Mouse (Mus musculus): ENCODE measurements around the gene Tuba3a. TPM values are rescaled to one million over a fixed set of nuclear protein-coding genes. Genes with fewer than 3 reads are reported as not detected.

Gene Tuba3a
- polyA plus RNA-seq, 1 experiment from 2014 or later = not detected

DNA sequence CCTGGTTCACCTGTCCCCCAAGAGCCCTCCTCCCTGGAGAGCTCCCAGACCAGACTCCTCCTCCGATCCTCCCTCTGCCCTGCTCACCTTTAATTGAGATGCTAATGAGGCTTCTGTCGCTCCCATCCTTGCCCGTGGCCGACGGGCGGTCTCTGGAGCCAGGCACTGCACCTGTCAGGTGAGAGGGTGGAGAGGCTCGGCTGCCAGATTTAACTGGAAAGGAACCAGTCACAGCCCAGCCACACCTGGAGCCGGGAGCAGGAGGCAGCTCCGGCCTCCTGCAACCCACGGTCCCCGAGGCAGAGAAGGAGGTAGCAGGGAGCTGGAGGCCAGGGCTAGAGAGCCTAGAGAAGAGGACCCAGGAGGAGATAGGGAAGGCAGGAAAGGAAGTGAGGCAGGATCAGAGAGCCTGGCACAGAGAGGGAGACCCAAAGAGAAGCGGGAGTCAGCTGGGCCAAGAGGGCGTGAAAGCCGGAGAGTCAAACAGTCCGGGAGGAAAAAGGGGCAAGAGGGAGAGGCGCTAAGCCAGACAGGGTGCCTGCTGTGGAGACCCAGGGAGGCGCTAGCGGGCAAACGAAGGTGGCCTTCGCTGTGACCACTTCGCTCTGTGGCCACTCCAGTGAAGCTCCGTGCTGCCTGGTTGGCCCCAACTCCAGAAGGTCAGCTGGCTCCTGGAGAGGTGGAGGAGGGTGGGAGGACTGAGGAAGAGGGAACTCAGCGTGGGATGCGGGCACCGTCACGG, 35.4 kb upstream of the Tuba3a start:
- no peaks in the 10 kb centered on the region for H3K9me3 ChIP-seq (replicated peaks; ENCODE audit: control insufficient read depth, low read length)
- H3K9ac ChIP-seq (replicated peaks; ENCODE audit: low read length) = no peak overlapping the region
- H3K27ac ChIP-seq (replicated peaks; ENCODE audit: low read depth, low read length) = no peak overlapping the region
- no peak overlapping the region for H3K4me3 ChIP-seq (ENCODE audit: low read depth, low read length)
- H3K4me2 ChIP-seq (ENCODE audit: low read depth, low read length) = no peak overlapping the region
- DNase-seq (ENCODE audit: low spot score) = no peak
- ATAC-seq (replicated peaks; ENCODE audit: insufficient number of reproducible peaks, low FRiP score, low TSS enrichment, low read depth) = no peak
- 4% methylated on average over 26 of the region's 26 CpGs for WGBS
- H3K4me1 ChIP-seq (ENCODE audit: control insufficient read depth, insufficient read depth, low read length) = no peaks in the 10 kb centered on the region; the same call in 1 of the 2 replicates
- H3K27me3 ChIP-seq (ENCODE audit: control insufficient read depth, insufficient read depth, low read length) = peaks cover 25% of the 10 kb centered on the region
- no peaks in the 10 kb centered on the region for H3K36me3 ChIP-seq (replicated peaks; ENCODE audit: control insufficient read depth, insufficient read depth, low read depth, low read length)

DNA sequence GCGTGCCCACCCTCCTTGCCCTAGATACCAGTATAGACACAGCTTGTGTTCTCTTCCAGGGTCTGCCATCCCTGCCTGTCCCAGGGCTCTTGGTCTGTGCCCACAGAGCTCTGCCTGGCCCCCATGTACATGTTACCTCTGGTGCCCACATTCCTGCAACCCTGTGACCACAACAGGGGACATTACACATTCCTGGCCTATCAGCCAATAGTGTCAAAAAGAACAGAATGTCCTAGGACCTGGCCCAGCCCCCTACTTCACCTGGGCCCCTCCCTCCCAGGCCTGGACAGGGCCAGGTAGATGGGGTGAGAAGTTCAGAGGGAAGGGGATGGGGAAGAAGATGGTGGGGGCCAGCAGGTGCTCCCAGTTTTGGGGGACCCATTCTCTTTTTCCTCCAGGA, 34.5 kb upstream of the Tuba3a start, which contains the start of gene Scnn1a:
TSS of gene Scnn1a (plus strand) at position 337 of the 400 bp plus-strand sequence.
- H3K4me2 ChIP-seq (ENCODE audit: low read depth, low read length) = no peak within 1 kb of the TSS
- H3K27ac ChIP-seq (replicated peaks; ENCODE audit: low read depth, low read length) = no peak within 1 kb of the TSS
- H3K27me3 ChIP-seq (ENCODE audit: control insufficient read depth, insufficient read depth, low read length) = peaks cover 25% of the 10 kb centered on the region
- H3K4me3 ChIP-seq (ENCODE audit: low read depth, low read length) = no peak within 1 kb of the TSS
- H3K9ac ChIP-seq (replicated peaks; ENCODE audit: low read length) = no peak within 1 kb of the TSS
- no peaks in the 10 kb centered on the region for H3K9me3 ChIP-seq (replicated peaks; ENCODE audit: control insufficient read depth, low read length)
- H3K36me3 ChIP-seq (replicated peaks; ENCODE audit: control insufficient read depth, insufficient read depth, low read depth, low read length) = no peaks in the 10 kb centered on the region
- no peak for ATAC-seq (replicated peaks; ENCODE audit: insufficient number of reproducible peaks, low FRiP score, low TSS enrichment, low read depth)
- no peak for DNase-seq (ENCODE audit: low spot score)
- WGBS = 88% methylated on average over 1 of the region's 1 CpGs
- no peaks in the 10 kb centered on the region; the same call in 1 of the 2 replicates for H3K4me1 ChIP-seq (ENCODE audit: control insufficient read depth, insufficient read depth, low read length)

DNA sequence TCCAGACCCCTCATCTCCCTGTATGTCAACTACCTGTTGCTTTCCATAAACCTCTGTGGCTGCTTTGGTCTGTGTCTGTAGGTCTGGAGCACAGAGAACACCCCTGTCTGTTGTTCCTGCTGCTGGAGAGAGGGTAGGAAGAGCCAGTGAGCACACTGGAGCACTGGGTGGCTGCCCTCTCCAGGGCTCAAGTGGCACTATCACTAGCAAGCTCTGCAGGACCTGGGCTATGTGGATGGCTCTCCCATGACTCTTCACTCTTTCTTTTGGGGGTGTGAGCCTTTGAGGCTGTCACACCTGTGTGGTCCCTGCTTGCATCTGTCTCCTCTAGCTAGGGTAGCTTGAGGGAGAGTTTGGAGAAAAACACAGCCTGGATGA, 34.1 kb upstream of the Tuba3a start:
- Histone ChIP-seq H3K4me1 (ENCODE audit: control insufficient read depth, insufficient read depth, low read length) (no peaks in the 10 kb centered on the region; the same call in 1 of the 2 replicates), H3K4me3 (ENCODE audit: low read depth, low read length) (no peak overlapping the region), H3K4me2 (ENCODE audit: low read depth, low read length) (no peak overlapping the region), H3K27me3 (ENCODE audit: control insufficient read depth, insufficient read depth, low read length) (peaks cover 25% of the 10 kb centered on the region), H3K9ac (replicated peaks; ENCODE audit: low read length) (no peak overlapping the region), H3K27ac (replicated peaks; ENCODE audit: low read depth, low read length) (no peak overlapping the region), H3K36me3 (replicated peaks; ENCODE audit: control insufficient read depth, insufficient read depth, low read depth, low read length) (no peaks in the 10 kb centered on the region), H3K9me3 (replicated peaks; ENCODE audit: control insufficient read depth, low read length) (no peaks in the 10 kb centered on the region)
- DNase-seq (ENCODE audit: low spot score) = no peak
- ATAC-seq (replicated peaks; ENCODE audit: insufficient number of reproducible peaks, low FRiP score, low TSS enrichment, low read depth) = no peak

DNA sequence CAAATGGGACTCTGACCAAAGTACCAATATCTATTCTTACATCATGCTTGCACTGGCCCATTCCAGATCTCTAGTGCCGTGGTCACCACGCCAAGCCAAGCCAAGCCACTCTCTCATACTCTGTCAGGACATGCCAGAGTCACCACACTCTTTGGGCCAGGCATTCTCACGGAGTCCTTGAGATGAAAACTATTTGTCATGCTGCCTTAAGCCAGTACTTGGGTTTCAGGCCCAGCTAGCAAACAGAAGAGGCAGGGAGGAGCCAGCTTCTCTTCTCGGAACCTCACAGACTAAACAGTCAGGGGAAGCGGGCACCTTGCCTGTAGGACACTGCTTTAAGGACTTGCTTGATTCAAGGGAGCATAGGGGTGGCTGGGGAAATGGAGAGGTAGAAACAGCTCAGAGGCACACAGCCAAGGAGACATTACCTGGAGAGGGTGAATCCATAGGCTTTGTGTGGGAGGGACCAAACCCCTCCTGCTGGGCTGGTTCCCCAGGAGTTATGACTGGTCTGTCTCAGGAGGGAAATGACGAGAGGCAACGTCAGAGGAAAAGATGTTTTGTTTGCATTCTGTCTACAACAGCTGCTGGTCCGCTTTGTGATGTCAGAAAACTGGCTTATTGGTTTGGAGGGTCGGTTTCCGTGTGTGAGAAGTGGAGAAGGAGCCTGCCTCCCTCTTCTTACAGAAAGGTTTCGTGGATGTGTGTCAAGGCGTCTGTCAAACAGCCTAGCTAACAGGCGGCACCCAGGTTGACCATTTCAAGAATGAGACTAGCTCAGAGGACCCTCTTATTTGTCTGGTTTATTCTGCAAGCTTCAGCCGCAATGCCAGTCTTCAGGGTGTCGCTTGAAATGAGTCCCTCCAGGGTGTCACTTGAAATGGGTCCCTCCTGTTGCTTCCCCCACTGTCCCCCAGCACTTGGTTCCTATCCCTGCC, 33.4 kb upstream of the Tuba3a start:
- DNase-seq (ENCODE audit: low spot score) = no peak
- WGBS = 67% methylated on average over 15 of the region's 15 CpGs
- H3K4me3 ChIP-seq (ENCODE audit: low read depth, low read length) = no peak overlapping the region

DNA sequence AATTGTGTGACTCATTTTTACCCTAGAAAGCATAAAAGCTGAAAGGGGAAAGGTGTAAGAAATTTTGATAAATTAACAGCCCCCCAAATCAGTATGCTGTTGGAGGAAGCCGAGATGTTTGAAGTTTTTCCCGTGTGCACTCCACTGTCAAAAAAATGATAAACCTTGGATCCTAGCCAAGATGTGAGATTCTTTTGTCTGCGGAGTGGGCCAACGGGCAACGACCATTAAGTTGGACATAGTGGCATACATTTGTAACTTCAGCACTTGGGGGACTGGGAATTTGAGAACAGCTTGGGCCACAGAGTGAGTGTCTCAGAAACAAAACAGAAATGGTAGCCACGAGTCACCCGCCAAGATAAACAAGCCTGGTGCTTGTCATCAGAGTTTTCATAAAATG, 31.2 kb upstream of the Tuba3a start:
- WGBS = 71% methylated on average over 7 of the region's 7 CpGs
- H3K4me1 ChIP-seq (ENCODE audit: control insufficient read depth, insufficient read depth, low read length) = peaks cover 4% of the 10 kb centered on the region; the same call in 1 of the 2 replicates
- H3K36me3 ChIP-seq (replicated peaks; ENCODE audit: control insufficient read depth, insufficient read depth, low read depth, low read length) = no peaks in the 10 kb centered on the region
- peaks cover 19% of the 10 kb centered on the region for H3K27me3 ChIP-seq (ENCODE audit: control insufficient read depth, insufficient read depth, low read length)
- no peak overlapping the region for H3K4me2 ChIP-seq (ENCODE audit: low read depth, low read length)
- H3K9me3 ChIP-seq (replicated peaks; ENCODE audit: control insufficient read depth, low read length) = no peaks in the 10 kb centered on the region
- no peak for ATAC-seq (replicated peaks; ENCODE audit: insufficient number of reproducible peaks, low FRiP score, low TSS enrichment, low read depth)
- no peak overlapping the region for H3K27ac ChIP-seq (replicated peaks; ENCODE audit: low read depth, low read length)
- no peak overlapping the region for H3K4me3 ChIP-seq (ENCODE audit: low read depth, low read length)
- H3K9ac ChIP-seq (replicated peaks; ENCODE audit: low read length) = no peak overlapping the region
- DNase-seq (ENCODE audit: low spot score) = no peak

More for the DNA sequence above, 33.4 kb upstream of the Tuba3a start:
- no peak for ATAC-seq (replicated peaks; ENCODE audit: insufficient number of reproducible peaks, low FRiP score, low TSS enrichment, low read depth)
- no peaks in the 10 kb centered on the region for H3K36me3 ChIP-seq (replicated peaks; ENCODE audit: control insufficient read depth, insufficient read depth, low read depth, low read length)
- H3K27me3 ChIP-seq (ENCODE audit: control insufficient read depth, insufficient read depth, low read length) = peaks cover 25% of the 10 kb centered on the region
- no peak overlapping the region for H3K27ac ChIP-seq (replicated peaks; ENCODE audit: low read depth, low read length)
- no peak overlapping the region for H3K9ac ChIP-seq (replicated peaks; ENCODE audit: low read length)
- H3K9me3 ChIP-seq (replicated peaks; ENCODE audit: control insufficient read depth, low read length) = no peaks in the 10 kb centered on the region
- no peak overlapping the region for H3K4me2 ChIP-seq (ENCODE audit: low read depth, low read length)
- no peaks in the 10 kb centered on the region; the same call in 1 of the 2 replicates for H3K4me1 ChIP-seq (ENCODE audit: control insufficient read depth, insufficient read depth, low read length)

DNA sequence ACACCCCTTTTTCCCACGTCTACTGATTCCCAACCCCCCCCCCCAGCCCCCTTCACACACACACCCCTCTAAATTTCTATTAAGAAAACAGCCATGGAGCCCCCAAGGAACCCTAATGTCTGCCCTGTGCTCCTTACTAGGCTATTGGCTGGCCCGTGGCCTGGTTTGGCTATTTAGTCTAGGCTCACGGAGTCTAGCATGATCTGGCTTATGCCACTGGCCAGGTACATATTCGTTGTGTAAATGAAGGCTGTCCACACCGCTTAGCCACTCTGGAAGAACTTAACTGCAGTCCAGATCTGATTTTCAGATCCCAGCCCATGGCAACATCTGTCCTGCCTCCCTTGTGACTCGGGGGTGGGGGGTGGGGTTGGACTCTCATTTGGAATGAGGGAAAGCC, 28.9 kb upstream of the Tuba3a start:
- Histone ChIP-seq H3K9ac (replicated peaks; ENCODE audit: low read length) (no peak overlapping the region), H3K4me1 (ENCODE audit: control insufficient read depth, insufficient read depth, low read length) (peaks cover 4% of the 10 kb centered on the region; the same call in 1 of the 2 replicates), H3K4me2 (ENCODE audit: low read depth, low read length) (no peak overlapping the region), H3K4me3 (ENCODE audit: low read depth, low read length) (no peak overlapping the region), H3K27ac (replicated peaks; ENCODE audit: low read depth, low read length) (no peak overlapping the region), H3K9me3 (replicated peaks; ENCODE audit: control insufficient read depth, low read length) (no peaks in the 10 kb centered on the region), H3K36me3 (replicated peaks; ENCODE audit: control insufficient read depth, insufficient read depth, low read depth, low read length) (no peaks in the 10 kb centered on the region), H3K27me3 (ENCODE audit: control insufficient read depth, insufficient read depth, low read length) (peaks cover 3% of the 10 kb centered on the region; the same call in 1 of the 2 replicates)
- ATAC-seq (replicated peaks; ENCODE audit: insufficient number of reproducible peaks, low FRiP score, low TSS enrichment, low read depth) (no peak), DNase-seq (ENCODE audit: low spot score) (no peak)
- 71% methylated on average over 6 of the region's 6 CpGs for WGBS

DNA sequence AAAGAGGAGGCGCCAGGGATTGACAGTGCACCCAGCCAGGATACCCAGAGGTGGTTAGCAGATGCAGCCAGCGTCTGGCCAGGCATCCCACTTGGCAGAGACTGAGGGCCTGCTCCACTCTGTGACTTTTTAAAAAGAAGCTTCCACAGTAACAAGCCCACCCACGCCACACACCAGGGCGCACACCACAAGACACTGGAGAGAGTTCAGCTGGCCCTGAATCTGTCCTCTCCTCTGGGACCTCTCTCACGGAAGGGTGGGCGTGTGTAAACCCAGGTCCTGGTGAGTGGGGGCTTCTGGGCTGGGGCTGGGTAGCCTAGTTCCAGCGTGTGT, 28.4 kb upstream of the Tuba3a start:
- DNase-seq (ENCODE audit: low spot score) (no peak), ATAC-seq (replicated peaks; ENCODE audit: insufficient number of reproducible peaks, low FRiP score, low TSS enrichment, low read depth) (peak; percentile 3; the same call in 1 of the 2 replicates)
- H3K27me3 ChIP-seq (ENCODE audit: control insufficient read depth, insufficient read depth, low read length) = peaks cover 3% of the 10 kb centered on the region; the same call in 1 of the 2 replicates
- H3K27ac ChIP-seq (replicated peaks; ENCODE audit: low read depth, low read length) = peak overlapping the region; percentile 53; the same call in 1 of the 2 replicates
- H3K4me3 ChIP-seq (ENCODE audit: low read depth, low read length) = peak overlapping the region; percentile 41; the same call in 1 of the 2 replicates
- 62% methylated on average over 7 of the region's 7 CpGs for WGBS
- no peaks in the 10 kb centered on the region for H3K36me3 ChIP-seq (replicated peaks; ENCODE audit: control insufficient read depth, insufficient read depth, low read depth, low read length)
- peak overlapping the region; percentile 78 for H3K4me2 ChIP-seq (ENCODE audit: low read depth, low read length)
- H3K4me1 ChIP-seq (ENCODE audit: control insufficient read depth, insufficient read depth, low read length) = peaks cover 4% of the 10 kb centered on the region; the same call in 1 of the 2 replicates
- no peaks in the 10 kb centered on the region for H3K9me3 ChIP-seq (replicated peaks; ENCODE audit: control insufficient read depth, low read length)
- peak overlapping the region; percentile 84 for H3K9ac ChIP-seq (replicated peaks; ENCODE audit: low read length)

All from embryonic facial prominence, embryonic 11.5 days (tissue).